Mouse (Mus musculus) lung, adult 18-20 months (tissue): ENCODE measurements around the gene Ccl7.
A peak's percentile ranks its signal among the peaks of the same experiment; 100 is the strongest.

ENCODE experiments used
- DNase-seq, 2 experiments: peaks; one replicate each; pipeline ENCODE4 v3.0.0; 2022; ENCODE audit warnings: mixed read lengths in 2 of 2

Ccl7 gene

DNA sequence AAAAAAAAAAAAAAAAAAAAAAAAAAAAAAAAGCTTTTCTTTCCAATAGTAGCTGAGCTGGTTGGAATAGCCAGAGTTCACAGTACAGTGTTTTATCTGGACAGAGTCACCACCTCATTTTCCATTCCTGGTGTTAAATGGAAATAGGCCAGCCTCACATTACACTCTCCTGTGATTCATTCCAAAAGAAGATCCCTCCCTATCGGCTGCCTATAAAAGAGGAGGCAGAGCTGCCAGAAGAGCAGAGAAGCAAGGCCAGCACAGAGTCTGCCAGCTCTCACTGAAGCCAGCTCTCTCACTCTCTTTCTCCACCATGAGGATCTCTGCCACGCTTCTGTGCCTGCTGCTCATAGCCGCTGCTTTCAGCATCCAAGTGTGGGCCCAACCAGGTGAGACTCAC, at the start of gene Ccl7:
Ccl7 (plus strand) TSS at position 242 of the 400 bp plus-strand sequence.
- DNase-seq, result peak; percentile 21 to 28

DNA sequence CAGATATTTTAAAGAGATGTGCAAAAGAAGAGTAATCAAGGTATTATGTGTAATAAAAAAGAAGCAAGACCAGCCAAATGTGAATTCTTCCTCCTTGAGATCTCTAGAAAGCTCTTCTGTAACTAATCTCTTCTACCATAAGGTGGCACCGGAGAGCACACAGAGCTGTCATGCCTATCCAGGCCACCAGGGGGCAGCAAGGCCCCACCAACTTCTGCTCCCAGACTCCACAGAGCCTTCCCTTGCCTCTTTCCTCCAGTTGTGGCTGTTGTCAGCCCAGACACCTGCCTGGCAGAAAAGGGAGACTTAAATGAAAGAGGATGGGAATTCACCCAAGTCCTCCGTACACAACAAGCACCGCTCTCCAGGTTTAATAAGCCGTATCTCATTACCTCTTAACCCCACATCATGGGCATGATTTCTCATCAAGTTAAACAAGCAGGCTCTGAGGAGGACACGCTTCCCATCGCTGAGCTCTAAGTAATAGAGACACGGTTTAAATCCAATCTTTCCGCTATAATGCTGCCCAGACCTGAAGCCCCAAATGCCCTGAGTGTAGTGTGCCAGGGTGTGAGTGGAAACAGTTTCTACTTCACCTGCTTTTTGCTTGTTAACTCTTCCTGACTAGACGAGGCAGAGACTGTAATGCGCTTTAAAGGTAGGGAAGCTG, 49.2 kb upstream of the Ccl7 start:
- peak; percentile 33 to 38 for DNase-seq

DNA sequence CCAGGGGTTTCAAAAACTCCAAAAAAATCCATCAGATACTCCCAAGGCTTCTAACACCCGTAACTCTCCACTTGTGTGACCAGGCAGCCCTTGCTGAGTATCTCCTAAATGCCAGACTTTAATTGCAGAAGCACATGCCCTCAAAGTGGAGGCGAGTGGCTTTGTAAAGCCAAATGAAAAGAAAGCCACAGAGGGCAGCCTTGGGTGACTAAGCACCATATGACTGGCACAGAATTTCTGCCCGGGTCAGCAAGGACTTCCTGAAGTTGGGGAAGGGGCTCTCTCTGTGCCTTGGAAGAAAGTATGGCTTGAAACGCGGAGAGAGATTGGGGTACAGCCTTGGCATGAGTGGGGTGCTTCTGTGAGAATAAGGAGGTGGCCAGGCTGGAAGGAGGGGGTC, 48.4 kb upstream of the Ccl7 start:
- DNase-seq, result no peak

DNA sequence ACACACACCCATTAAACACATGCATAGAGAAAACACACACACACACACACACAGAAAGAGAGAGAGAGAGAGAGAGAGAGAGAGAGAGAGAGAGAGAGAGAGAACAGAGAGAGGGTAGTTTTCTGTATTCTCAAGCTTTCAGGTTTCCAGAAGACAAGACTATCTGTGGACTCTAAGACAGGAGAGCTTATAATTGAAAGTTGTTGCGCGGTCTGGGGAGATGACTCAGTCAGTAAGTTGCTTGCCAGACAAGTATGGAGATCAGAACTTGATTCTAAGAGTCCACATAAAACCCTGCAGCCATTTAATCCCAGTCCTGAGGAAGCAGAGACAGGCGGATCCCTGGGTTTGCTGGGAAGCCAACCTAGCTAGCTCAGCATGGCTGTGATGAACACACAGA, 46.9 kb upstream of the Ccl7 start:
- no peak for DNase-seq

DNA sequence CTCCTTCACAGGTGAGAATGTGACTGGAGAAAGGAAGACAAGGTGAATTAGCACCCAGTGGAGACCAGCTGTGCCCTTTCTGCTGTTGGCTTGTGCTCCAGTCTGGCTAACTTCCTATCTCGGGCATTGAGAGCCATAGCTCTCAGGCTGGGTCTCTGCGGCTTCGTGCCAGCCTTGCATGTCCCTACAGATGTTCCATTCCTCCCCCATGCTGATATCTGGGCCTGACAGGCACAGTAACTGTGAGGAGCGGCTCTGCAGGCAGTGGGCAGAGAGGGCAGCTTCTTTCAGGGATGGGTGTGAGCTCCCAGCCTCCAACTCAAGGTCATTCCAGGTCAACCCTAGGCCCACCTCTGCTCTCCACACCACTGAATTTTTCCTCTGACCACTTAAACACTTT, 46.0 kb upstream of the Ccl7 start:
- no peak for DNase-seq

DNA sequence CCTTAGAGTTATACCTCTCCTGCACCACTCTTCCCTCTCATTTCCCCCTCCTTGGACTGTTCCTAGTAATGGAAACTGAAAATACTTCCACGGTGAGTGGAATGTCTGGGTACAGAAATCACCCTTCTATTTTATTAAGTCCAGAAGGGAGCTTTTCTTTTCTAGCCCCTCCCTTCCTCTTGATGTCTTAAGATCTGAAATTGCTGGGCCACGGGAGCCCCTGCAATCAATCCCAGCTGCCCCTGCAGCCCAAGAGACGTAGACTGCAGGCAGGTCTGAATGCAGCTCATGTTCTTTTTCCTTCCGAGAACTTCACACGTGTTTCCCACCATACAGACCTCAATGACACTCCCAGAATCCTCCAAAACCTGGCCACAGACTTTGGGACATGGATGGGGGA, 44.9 kb upstream of the Ccl7 start:
- no peak for DNase-seq

DNA sequence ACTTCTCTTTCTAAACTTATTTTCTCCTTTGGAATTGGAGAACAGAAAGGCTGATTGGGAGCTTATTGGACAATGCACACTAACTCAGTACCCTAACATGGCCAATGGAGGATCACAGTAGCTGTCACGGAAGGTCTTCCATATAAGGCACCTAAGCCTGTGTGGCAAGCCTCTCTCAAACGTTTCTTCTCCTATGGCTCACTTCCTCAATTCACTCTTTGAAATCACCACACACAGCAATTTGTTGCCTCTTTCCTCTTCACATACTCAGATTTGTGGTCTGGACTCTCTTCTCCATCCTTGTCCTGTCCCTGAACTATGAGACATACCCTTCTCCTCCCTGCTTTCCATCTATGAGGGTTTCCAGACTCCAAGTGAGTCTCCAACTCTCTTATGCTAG, 40.7 kb upstream of the Ccl7 start:
- DNase-seq, result no peak

DNA sequence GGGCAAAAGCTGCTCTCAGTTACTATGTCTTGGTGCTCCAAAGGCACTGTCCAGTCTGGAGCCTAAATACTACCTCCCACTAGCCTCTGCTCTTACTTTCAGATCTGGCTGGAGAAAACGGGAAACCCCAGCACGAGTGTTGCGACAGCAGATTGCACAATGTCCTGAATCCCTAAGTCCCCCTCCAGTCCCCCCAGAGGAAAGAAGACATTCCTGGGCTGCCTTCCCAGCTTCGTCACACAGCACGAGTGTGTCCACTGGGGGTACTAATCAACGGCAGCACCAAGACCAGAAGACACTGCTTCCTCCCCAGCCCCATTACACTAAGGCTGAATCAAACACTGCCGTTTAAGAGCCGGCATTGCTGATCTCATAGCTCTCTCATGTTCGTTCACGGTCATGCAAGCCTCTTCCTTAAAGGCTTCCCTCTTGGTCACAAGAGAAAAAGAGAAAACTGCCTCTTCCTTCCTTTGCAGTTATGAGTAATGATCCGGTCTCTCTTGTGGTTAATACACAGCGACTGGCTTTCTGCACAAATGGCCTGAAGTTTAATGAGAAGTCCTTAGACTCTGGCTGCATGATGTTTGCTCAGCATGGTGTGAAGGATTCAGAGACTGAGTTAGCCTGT, 38.6 kb upstream of the Ccl7 start:
- DNase-seq, result peak; percentile 72 to 77

DNA sequence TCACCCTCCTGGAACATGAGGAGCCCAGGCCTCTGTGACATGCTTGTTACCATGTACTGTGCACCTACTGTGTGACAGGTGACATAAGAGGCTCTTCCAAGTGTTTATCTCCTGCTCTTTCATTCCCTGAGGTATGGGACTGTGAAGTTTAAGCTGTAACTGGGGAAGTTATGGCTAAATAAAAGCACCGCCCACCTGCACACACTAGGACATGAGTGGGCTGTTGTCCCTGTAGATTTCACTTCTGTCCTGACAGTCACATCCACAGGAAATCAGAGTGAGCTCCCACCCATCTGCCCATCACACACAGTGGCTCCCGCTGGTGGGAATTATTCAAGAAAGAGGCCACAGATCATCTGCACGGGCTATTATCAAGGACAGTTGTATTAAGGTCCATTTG, 35.4 kb upstream of the Ccl7 start:
- DNase-seq, result no peak

DNA sequence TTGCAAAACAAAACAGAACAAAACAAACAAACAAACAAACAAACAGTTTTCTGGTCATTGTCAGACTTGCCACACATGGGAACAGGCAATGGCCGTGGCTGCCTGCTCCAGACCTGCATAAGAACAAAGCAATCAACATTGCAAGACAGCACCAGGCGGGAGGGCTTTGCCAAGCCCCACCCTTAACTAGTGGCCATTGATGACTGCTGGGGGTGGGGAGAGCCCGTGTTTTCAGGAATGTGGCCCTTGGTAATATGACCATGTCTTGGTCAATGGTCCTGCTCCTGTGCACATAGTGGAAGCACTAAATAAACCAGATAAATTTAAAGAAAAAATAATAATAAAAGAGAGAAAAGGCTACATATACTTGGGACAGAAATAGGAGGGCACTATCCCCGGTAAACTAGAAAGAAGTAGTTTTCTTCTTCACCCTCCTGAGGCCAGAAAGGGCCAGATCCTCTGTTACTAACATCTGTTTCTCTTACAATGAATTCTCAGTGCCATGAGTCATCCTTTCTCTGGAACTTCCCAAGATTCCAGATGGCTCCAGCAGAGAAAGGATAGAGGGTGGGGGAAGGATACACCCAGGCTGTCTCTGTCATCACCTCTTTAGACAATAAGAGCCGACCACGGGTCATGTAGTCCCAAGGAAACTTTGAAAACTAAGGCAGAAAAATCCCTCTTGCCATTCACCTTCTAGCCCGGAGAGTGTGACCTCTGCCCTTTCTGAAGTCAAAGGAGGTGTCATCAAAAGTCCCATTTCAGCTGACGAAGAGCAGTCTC, 33.9 kb upstream of the Ccl7 start:
- DNase-seq, result peak in 1 of 2 experiments; percentile 40

DNA sequence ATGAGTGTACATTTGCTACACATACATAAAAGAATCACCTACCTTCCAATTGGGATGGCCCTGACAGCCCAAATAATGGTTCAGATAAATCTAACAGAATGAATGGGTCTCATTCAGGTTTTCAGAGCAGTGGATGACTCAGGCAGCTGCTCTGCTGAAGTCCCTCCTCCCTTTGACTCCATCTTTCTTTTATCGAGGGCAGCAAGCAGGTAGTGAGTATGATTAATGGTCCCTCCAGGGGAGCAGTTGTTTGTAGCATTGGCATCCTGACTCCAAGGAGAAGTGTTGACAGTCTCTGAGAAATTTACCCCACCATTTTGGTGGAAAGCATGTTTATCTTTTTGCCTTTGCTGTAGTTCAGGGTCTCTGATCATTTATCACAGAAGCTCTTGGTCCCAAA, 31.8 kb upstream of the Ccl7 start:
- no peak for DNase-seq

DNA sequence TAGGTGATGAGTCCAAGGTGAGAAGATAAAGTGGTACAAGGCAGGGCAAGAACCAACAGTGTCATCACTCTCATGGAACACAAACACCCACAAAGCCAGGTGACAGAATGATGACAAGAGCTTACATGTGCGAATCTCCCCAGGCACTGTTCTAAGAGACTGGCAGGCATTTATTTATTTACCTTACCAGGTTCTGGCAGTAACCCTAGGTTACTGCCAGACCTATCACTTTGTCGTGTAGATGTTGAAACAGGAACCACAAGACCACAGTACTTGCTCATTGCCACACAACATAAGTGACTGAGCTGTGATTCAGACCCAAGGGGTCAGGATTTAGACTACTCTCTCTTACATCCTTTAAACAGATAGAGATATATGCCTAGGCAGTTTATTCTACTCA, 30.4 kb upstream of the Ccl7 start:
- no peak for DNase-seq

DNA sequence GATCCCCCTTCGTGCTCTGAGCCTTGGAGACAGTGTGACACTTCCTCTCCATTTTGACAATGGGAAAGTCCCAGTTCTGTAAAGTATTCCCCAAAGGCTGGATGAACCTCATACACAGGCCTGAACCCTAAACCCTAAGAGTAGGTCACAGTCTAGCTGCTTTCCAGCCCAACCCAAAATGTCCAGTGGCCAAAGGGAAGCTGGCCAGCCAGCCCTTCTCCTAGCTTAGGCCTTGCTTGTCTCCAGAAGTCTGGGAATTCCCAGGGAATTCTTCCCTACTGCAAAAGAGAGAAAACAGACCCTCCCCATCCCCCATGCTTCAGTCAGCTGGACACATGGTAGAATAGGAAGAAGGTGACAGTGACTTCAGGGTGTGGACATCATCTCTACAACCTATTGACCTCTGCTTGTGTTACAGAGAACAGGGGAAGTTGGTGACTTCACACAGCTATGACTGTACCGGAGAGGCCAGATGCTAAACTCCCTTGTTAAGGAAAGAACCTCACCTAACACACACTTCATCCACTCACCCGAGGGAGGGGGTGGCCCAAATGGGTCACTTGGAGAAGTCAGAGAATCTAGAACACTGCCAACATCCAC, 29.2 kb upstream of the Ccl7 start:
- no peak for DNase-seq

DNA sequence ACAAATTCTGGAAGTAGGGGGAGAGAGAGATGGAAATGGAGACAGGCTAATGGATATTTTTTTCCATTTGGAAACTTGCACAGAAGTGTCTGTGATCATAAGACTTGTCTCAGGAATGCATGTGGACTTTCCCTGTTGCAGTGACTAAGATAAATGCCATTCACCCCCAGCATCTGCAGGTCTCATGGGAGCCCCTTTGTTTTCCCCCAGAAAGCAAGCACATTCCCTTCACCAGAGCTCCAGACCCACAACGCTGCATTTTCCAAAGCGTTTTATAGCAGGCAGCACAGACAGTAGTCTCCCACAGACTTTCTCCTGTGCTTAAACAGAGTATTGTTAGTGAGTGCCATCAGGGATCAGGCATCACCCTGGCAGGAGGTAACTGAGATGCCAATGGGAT, 26.1 kb upstream of the Ccl7 start:
- no peak for DNase-seq

DNA sequence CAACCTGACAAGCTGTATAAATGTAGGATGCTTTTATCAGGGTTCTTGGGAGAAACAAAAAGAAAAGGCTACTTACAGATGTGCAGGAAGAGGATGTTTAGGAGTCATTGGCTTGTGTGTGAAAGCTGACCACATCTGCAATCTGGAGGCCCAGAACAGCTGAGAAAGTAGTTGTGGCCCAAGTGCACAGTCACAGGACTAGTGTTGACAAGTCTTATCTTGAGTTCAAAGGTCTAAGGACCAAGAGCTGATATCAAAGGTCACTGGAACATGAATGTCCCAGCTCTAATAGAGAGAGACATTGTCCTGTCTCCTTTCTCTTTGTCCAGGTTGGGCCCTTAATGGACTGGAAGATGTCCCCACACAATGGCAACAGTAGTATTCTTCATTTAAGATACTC, 25.7 kb upstream of the Ccl7 start:
- DNase-seq, result no peak

DNA sequence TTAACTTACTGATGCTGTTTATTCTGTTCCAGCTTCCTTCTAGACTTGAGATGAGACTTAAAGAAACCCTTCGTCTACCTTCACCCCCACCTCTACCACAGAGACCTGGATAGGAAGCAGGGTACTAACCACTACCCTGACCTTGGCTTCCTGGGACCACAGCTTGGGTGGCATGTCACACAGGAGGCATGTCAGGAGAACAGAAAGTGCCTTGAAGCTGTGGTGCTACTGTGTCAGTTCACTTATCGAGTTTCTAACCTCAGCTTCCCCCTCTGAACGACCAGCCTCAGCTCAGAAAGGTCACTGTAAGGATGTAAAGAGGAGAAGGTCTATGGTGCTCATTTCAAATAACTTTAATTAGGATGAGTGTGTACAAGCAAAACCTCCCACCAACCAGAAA, 24.1 kb upstream of the Ccl7 start:
- no peak for DNase-seq

DNA sequence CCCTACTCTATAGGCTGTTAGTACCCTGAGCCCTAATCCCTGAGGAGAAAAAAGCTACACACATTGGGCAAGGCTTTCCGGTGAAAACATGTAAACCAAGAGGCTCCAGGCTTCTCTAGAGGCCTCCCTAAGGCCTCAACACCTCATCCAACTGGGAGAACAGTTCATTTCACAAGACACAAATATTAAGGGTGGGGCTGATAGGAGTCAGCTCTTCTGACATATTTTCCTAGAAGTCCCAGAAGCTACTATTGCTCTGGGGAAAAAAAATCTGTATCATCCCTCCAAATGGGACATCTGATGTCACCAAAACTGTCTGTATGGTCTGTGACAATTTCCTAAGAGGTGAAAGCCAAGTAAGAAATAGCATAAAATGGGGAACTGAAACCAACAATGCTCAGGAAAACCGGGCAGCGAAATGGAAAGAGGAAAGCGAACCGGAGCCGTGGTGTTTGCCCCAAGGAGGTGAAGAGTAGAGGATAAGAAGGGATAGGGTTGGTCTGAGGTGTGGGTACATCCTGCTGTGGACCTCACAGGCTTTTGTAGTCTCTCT, 22.9 kb upstream of the Ccl7 start:
- peak in 1 of 2 experiments; percentile 11 for DNase-seq

DNA sequence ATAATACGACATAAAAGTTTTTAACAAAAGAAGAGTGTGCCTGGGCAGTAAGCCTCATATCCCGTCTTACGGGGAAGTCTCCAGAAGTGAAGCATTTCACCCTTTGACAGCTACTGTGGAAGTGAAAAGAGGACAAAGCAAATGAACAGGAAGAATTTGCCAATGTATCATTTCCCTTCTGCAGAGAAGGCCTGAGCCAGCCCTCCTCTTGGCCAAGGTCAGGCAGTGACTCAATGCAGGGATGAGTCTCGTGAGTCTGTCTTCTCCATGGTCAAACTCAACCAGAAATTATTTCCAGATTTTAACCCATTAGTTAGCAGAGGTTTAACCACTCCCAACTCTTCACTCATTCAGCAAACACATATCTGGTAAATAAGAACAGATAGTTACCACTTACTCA, 21.7 kb upstream of the Ccl7 start:
- DNase-seq, result no peak

DNA sequence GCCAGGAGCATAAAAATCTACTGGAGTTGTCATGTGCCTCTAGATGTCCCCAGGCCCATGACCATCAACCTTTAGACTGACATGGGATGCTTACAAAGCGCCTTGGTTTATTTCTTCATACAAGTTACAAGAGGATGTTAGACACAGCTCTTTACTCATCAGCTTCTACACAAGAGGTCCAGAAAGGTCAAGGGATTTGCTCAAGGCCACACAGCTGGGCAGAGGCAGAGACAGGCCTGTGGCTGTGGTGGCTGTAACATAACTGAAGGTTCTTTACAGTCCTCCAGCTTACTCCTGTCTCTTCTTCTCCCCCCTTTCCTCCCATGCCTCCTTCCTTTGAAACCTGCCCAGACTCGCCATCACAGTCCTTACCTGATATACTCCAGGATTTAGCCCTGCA, 15.3 kb upstream of the Ccl7 start:
- no peak for DNase-seq

DNA sequence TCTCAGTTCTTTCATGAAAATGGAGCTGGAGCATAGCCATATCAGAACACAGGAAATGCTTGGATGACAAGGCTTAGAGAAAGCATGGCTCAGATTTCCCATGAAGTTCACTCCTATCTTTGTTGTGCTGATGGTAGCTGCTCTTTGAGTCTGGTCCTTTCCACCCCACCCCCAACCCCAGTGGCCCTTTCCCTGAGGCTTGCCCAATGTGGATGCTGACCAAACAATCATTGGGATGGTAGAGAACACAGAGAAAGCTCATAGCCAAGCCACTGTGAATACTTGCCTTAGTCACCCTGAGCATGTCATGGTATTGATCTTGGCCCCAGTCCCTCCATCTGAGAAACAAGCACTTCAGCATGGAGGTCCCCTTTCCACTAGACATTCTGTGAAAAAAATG, 13.4 kb upstream of the Ccl7 start:
- no peak for DNase-seq

DNA sequence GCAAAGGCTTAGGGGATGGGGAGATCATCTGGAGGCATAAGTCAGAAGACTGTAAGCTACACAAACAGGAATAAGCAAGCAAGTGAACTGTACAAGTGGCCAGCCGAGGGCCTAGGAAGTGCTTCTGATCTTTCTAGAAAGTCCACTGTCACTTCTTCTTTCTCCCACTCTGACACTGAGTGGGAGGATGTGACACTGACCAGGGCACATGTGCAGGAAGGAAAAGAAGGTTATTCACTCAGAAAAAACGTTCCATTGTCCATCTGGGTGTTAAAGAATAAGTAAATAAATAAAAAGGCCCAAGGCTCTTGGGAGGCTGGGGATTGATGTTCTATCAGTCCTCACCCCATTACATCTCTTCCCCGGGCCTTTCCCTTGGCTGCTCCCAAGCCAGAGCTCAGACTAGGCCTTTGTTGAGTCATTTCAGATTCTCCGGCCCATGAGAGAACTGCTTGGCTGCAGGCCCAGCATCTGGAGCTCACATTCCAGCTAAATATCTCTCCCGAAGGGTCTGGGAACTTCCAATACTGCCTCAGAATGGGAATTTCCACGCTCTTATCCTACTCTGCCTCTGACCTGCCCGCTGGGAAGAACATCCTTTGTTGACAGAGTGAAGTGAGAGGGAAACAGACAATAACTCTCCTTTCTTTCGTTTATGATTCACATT, 12.7 kb upstream of the Ccl7 start:
- DNase-seq, result peak; percentile 52 to 54

DNA sequence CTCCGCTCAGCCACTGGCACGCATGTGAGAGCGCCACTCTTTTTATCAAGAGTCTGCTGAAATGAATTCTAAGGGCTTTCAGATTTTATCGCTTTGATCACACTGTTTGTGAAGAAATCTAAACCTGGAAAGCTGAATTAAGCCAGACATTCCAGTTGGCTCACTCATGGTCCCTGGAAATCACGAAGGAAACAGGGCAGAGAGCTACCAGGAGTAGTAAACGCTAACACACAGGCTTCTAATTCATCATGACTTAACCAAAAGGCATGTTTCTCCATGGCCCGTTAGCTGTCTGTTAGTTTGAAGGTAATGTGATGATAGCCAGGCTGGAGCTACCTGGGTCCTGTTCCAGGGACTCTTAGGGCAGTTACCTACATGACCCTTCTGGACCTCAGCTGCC, 11.1 kb upstream of the Ccl7 start:
- DNase-seq, result no peak

DNA sequence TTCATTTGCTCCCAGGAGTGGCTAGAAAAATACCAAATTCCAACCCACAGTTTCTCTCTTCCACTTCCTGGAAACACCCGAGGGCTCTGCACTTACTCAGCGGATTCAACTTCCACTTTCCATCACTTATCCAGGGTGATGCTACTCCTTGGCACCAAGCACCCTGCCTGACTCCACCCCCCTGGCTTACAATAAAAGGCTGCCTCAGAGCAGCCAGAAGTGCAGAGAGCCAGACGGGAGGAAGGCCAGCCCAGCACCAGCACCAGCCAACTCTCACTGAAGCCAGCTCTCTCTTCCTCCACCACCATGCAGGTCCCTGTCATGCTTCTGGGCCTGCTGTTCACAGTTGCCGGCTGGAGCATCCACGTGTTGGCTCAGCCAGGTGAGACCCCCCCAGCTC, 10.2 kb upstream of the Ccl7 start, which contains the start of gene Ccl2:
Ccl2 (plus strand) TSS at position 216 of the 400 bp plus-strand sequence.
- peak; percentile 70 to 75 for DNase-seq
